Mouse (Mus musculus) cortical plate, adult 2 months (tissue): ENCODE results near the gene Frmd4a.

Experiments used
- CTCF ChIP-seq: fragments of 200-500 bp; IDR thresholded peaks from 2 replicates; pipeline ENCODE4 v1.5.1; 2011; ENCODE audit warnings: mild to moderate bottlenecking, control low read depth, low read length; ENCODE audit not compliant: insufficient read depth; ENCODE audit errors: extremely low read depth
- POLR2A ChIP-seq: fragments of 200-500 bp; IDR thresholded peaks from 2 replicates; pipeline ENCODE4 v1.6.1; 2011; ENCODE audit warnings: mild to moderate bottlenecking, low read length, control low read depth; ENCODE audit not compliant: insufficient read depth; ENCODE audit errors: extremely low read depth

GRCm38 (mm10) chr2:4477311-4477710, 459.8 kb downstream of the Frmd4a start:
- TF ChIP-seq CTCF (no peak), POLR2A (no peak)
